Mouse (Mus musculus) kidney, embryonic 14.5 days (tissue): Measurements from ENCODE around the gene Mrpl12. TPM values are rescaled to one million over a fixed set of nuclear protein-coding genes. Genes with fewer than 3 reads are reported as not detected.

Experiments used
- ATAC-seq: fragments of 200-750 bp; cut with Nextera tagmentation; 2 replicates; pipeline ENCODE4 v1.8.0; 2017; ENCODE audit warnings: moderate number of reproducible peaks, mild to moderate bottlenecking, moderate TSS enrichment, moderate library complexity; ENCODE audit not compliant: low FRiP score, low TSS enrichment
- H3K27ac ChIP-seq: fragments of 300-500 bp; sonication (generic); 2 replicates; pipeline ENCODE4 v1.5.1; 2014; ENCODE audit warnings: low read depth, mild to moderate bottlenecking, low read length, moderate library complexity, mixed read lengths
- H3K27me3 ChIP-seq: fragments of 300-500 bp; sonication (generic); 2 replicates; pipeline ENCODE4 v1.6.1; 2014; ENCODE audit warnings: mild to moderate bottlenecking, low read length; ENCODE audit not compliant: control insufficient read depth, insufficient read depth
- H3K36me3 ChIP-seq: fragments of 300-500 bp; sonication (generic); 2 replicates; pipeline ENCODE4 v1.6.1; 2014; ENCODE audit warnings: low read length, mixed read lengths; ENCODE audit not compliant: control insufficient read depth, insufficient read depth
- H3K4me1 ChIP-seq: fragments of 300-500 bp; sonication (generic); 2 replicates; pipeline ENCODE4 v1.6.1; 2014; ENCODE audit warnings: low read length, mixed read lengths; ENCODE audit not compliant: control insufficient read depth, insufficient read depth
- H3K4me2 ChIP-seq: fragments of 300-500 bp; sonication (generic); replicated peaks from 2 replicates; pipeline ENCODE4 v1.6.1; 2014; ENCODE audit warnings: low read depth, mild to moderate bottlenecking, low read length
- H3K4me3 ChIP-seq: fragments of 300-500 bp; sonication (generic); 2 replicates; pipeline ENCODE4 v1.5.1; 2014; ENCODE audit warnings: mild to moderate bottlenecking, low read length
- H3K9ac ChIP-seq: fragments of 300-500 bp; sonication (generic); 2 replicates; pipeline ENCODE4 v1.6.1; 2014; ENCODE audit warnings: low read depth, mild to moderate bottlenecking, low read length, moderate library complexity
- H3K9me3 ChIP-seq: fragments of 300-500 bp; sonication (generic); 2 replicates; pipeline ENCODE4 v1.6.1; 2016; ENCODE audit warnings: low read length; ENCODE audit not compliant: control insufficient read depth
- WGBS: fragments of 180-500 bp; shearing (Covaris S2); extraction: QIAGEN DNeasy Blood & Tissue Kit; methylation state at CpG from one replicate; pipeline ENCODE4 v1.1.7; 2014; 5-methylcytosine and 5-hydroxymethylcytosine counted together
- polyA plus RNA-seq: library from polyadenylated mRNA; unstranded; fragments of >200 nt; fragmentation: Nextera tagmentation; extraction: Ambion mirVana; gene quantifications from 2 replicates; pipeline ENCODE4 v1.2.1, GENCODE M21; 2014

The Mrpl12 gene
- polyA plus RNA-seq, 1 experiment from 2014 or later: 176 TPM

GRCm38 (mm10) chr11:120520498-120520897, 36.1 kb downstream of the Mrpl12 start:
- 72% methylated on average over 9 of the region's 9 CpGs for WGBS
- no peaks in the 10 kb centered on the region for H3K4me1 ChIP-seq
- no peak overlapping the region for H3K4me2 ChIP-seq
- ATAC-seq: no peak
- no peaks in the 10 kb centered on the region for H3K9me3 ChIP-seq
- no peak overlapping the region for H3K27ac ChIP-seq
- no peak overlapping the region for H3K9ac ChIP-seq
- no peaks in the 10 kb centered on the region for H3K27me3 ChIP-seq
- H3K36me3 ChIP-seq: no peaks in the 10 kb centered on the region
- no peak overlapping the region for H3K4me3 ChIP-seq

GRCm38 (mm10) chr11:120520967-120521540, 36.6 kb downstream of the Mrpl12 start:
- no peak for ATAC-seq
- Histone ChIP-seq H3K4me2 (no peak overlapping the region), H3K4me1 (no peaks in the 10 kb centered on the region), H3K27me3 (no peaks in the 10 kb centered on the region), H3K9me3 (no peaks in the 10 kb centered on the region), H3K9ac (no peak overlapping the region), H3K36me3 (no peaks in the 10 kb centered on the region), H3K4me3 (no peak overlapping the region), H3K27ac (no peak overlapping the region)
- 78% methylated on average over 5 of the region's 5 CpGs for WGBS

DNA sequence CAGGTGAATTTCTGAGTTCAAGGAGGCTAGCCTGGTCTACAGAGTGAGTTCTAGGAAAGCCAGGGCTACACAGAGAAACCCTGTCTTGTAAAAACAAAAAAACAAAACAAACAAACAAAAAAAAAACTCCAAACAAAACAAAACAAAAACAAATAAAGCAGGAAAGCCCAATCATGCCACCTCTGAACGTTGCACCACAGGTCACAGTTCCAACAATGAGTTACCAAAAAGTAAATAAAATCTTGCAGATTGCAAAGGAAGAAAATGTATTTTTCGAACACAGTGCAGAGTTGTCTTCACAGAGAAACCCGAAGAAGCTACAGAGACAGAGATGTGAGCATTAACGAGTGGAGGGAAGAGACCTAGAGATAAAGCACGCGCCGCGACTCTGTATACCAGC, 38.2 kb downstream of the Mrpl12 start:
- H3K36me3 ChIP-seq: no peaks in the 10 kb centered on the region
- no peak overlapping the region for H3K9ac ChIP-seq
- no peaks in the 10 kb centered on the region for H3K4me1 ChIP-seq
- no peak overlapping the region for H3K4me3 ChIP-seq
- H3K27me3 ChIP-seq: no peaks in the 10 kb centered on the region; the same call in 1 of the 2 replicates
- no peak overlapping the region for H3K4me2 ChIP-seq
- no peak for ATAC-seq
- no peak overlapping the region for H3K27ac ChIP-seq
- WGBS: 89% methylated on average over 8 of the region's 8 CpGs
- H3K9me3 ChIP-seq: no peaks in the 10 kb centered on the region

DNA sequence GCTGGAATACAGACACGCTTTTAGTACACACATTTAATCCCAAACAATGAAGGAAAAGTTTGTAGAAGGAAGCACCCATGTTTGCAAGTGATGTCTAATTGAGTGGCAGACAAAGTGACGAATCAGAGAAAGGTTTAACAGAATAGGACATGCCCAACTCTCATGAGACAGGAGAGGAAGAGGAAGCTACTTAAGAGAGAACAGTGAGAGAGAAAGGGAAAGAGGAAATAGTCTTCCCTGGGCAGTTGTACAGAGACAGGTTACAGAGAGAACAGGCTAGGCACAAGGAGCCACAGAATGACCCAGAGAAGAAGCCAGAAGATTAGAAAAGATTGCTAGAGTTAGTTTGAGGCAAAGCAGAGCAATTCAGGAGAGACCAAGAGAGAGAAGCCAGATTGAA, 41.5 kb downstream of the Mrpl12 start:
- Histone ChIP-seq H3K4me1 (0 out of 2 replicates have a peak, but pooled peaks cover 6% of the 10 kb centered on the region), H3K4me2 (no peak overlapping the region), H3K36me3 (no peaks in the 10 kb centered on the region), H3K27ac (no peak overlapping the region), H3K4me3 (no peak overlapping the region), H3K27me3 (peaks cover 24% of the 10 kb centered on the region), H3K9ac (no peak overlapping the region), H3K9me3 (no peaks in the 10 kb centered on the region)
- no peak for ATAC-seq
- 78% methylated on average over 2 of the region's 2 CpGs for WGBS

- Histone ChIP-seq H3K27ac (no peak overlapping the region), H3K4me2 (no peak overlapping the region), H3K36me3 (no peaks in the 10 kb centered on the region), H3K27me3 (peaks cover 42% of the 10 kb centered on the region), H3K9me3 (no peaks in the 10 kb centered on the region), H3K4me1 (0 out of 2 replicates have a peak, but pooled peaks cover 8% of the 10 kb centered on the region), H3K9ac (no peak overlapping the region), H3K4me3 (no peak overlapping the region)
- WGBS: 79% methylated on average over 9 of the region's 9 CpGs
- no peak for ATAC-seq
Measured at GRCm38 (mm10) chr11:120527690-120528354, 43.4 kb downstream of the Mrpl12 start.

GRCm38 (mm10) chr11:120528903-120529302, 44.5 kb downstream of the Mrpl12 start:
- Histone ChIP-seq H3K4me1 (0 out of 2 replicates have a peak, but pooled peaks cover 8% of the 10 kb centered on the region), H3K36me3 (no peaks in the 10 kb centered on the region), H3K9ac (no peak overlapping the region), H3K4me3 (no peak overlapping the region), H3K27ac (no peak overlapping the region), H3K4me2 (no peak overlapping the region), H3K9me3 (no peaks in the 10 kb centered on the region), H3K27me3 (peaks cover 46% of the 10 kb centered on the region)
- ATAC-seq: no peak
- 60% methylated on average over 4 of the region's 4 CpGs for WGBS

DNA sequence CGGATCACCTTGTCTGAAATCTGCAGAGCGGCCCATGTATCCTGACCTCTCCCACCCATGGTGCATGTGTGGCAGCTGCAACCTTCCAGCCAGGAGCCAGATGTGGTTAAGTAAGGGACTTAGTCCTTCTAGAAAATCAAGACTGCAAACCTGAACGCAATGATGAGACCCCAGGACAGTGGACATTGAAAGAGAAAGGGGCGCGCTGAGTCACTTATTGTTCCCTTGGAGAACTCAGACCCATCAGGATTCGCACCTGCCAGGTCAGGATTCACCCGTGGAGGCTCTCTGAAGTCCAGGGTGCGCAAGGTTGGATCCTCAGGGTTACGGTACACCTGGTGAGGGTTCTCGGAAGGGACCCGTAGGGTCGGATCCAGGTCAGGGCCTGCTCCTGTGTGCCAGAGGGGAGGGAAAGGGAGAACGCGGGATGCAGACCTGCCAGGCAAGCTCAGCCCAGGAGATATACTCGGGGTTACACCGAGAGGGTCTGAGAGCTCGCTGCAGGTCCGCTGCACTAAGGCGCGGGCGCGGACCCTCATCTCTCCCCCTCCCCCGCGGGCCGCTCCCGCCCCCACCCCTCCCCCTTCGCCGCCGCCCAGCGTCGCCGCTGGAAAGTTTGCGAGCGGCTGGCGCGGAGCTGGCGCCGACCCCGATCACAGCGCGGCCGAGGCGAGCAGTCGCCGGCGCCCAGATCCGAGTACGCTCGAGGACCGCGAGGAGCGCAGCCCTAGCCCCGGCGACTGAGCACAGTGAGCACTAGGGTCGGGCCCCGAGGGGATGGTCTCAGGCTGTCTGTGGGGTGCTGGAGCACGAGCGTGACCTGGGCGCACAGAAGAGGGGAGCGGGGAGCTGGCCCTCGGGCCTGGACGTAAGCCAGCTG, 45.9 kb downstream of the Mrpl12 start, which contains the start of gene Gcgr:
Gcgr (plus strand) TSS at position 615 of the 880 bp plus-strand sequence.
- H3K9ac ChIP-seq: peak within 1 kb of the TSS; percentile 54
- H3K4me2 ChIP-seq: peak within 1 kb of the TSS; percentile 71
- no peak within 1 kb of the TSS for H3K27ac ChIP-seq
- H3K36me3 ChIP-seq: no peaks in the 10 kb centered on the region
- H3K4me1 ChIP-seq: 0 out of 2 replicates have a peak, but pooled peaks cover 8% of the 10 kb centered on the region
- peak within 1 kb of the TSS; percentile 42 for H3K4me3 ChIP-seq
- peaks cover 46% of the 10 kb centered on the region for H3K27me3 ChIP-seq
- no peaks in the 10 kb centered on the region for H3K9me3 ChIP-seq
- 0 out of 2 replicates have a peak, but pooled peaks have one; percentile 36 for ATAC-seq
- 9% methylated on average over 47 of the region's 62 CpGs for WGBS

DNA sequence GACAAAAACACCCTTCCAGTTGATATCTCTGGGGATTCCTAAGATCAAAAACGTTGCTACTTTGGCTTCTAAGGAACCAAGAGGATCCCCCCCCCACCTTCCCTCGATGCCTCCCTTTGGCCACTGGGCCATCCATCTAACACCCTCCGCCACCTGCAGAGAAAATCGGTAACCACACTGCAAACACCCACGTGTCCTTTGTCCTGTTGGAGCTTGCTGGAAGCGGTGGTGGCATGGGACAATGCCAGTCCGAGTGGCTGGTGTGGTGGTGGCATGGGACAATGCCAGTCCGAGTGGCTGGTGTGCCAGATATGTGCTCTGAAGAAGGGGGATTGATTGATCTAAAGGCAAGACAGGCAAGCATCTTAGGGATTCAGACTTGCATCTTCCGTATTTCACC, 47.2 kb downstream of the Mrpl12 start:
- no peak overlapping the region for H3K4me3 ChIP-seq
- 28% methylated on average over 9 of the region's 9 CpGs for WGBS

More for the DNA sequence above, 47.2 kb downstream of the Mrpl12 start:
- no peak overlapping the region for H3K27ac ChIP-seq
- H3K27me3 ChIP-seq: peaks cover 46% of the 10 kb centered on the region
- H3K9ac ChIP-seq: no peak overlapping the region
- no peaks in the 10 kb centered on the region for H3K36me3 ChIP-seq
- H3K4me1 ChIP-seq: 0 out of 2 replicates have a peak, but pooled peaks cover 8% of the 10 kb centered on the region
- no peak for ATAC-seq
- no peaks in the 10 kb centered on the region for H3K9me3 ChIP-seq
- H3K4me2 ChIP-seq: no peak overlapping the region
